Mouse (Mus musculus) bone marrow macrophage, adult 2 months (primary cell): ENCODE measurements around the gene Tspan4.

Source experiments
- CTCF ChIP-seq: IDR thresholded peaks from 2 replicates; pipeline ENCODE4 v1.5.1; 2012; ENCODE audit warnings: low read depth, mild to moderate bottlenecking, low read length, moderate library complexity
- POLR2A ChIP-seq: IDR thresholded peaks from 2 replicates; pipeline ENCODE4 v1.6.1; 2012; ENCODE audit warnings: mild to moderate bottlenecking, low read depth, low read length, borderline replicate concordance

DNA sequence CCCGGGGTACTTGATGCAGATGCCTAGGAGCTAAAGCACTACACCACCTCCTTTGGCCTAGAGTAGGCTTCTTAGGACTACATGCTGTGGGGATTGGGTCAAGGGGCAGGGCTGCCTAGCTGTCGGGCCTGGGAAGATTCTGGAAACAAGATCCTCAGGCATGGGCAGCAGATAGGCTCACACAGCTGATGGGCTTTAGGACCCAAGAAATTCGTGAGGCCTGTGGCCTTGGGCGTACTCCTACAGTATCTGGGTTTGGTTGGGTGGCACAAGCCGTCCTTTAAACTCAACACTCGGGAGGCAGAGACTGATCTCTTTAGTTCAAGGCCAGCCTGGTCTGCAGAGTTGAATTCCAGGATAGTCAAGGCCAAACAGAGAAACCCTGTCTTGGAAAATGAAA, 2.8 kb upstream of the Tspan4 start:
- no peak for TF ChIP-seq CTCF
- no peak for TF ChIP-seq POLR2A
